Mouse (Mus musculus) 3134 (cell line): Measurements from ENCODE around the gene R3hdm1.

Experiments used
- DNase-seq: peaks from one replicate; pipeline ENCODE4 v3.0.0-alpha.2; 2011; ENCODE audit warnings: low spot score; ENCODE audit not compliant: insufficient read length; ENCODE audit errors: extremely low read depth

R3hdm1 gene

DNA sequence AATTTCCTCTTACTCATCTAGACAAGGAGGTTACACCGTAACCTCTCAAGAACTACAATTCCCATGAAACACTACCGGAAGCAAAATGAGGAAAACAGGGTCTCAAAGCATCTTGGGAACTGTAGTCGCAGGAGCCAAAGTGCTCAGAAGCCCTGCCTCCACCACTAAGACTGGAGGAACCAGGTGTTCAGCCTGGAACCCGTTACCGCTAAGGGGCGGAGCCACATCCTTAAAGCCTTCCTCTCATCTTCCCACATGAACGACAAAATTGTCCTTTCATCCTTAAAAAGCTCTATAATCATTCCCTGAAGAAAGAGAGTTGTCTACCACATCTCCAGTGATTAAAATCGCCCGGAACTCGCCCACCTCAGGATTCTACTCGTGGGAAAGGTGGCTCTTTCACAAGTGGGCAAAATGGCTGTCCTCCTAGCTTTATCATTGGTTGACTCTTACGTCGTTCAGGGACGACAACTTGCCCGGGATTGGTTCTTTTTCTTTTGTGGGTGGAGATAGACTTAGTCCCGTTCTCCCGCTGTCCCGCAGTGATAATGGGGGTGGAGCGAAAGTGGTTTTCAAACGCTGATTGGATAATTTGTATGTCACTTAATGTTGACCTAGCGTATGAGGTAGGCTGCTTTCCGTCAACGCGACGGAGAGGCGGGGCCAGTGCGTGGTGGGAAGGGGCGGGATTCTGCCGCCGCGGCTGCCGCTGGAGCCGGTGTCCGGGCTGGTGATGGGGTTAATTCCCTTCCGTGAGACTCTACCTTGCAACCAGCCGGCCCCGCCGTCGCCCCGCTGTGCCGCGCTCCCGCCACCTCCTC, at the start of gene R3hdm1, which contains the start of gene Zranb3:
Gene R3hdm1, plus strand, starts transcription at position 661 of the 821 bp plus-strand sequence.
Gene Zranb3, minus strand, starts transcription at position 407 of the 821 bp plus-strand sequence.
- DNase-seq: peak; percentile 95

GRCm38 (mm10) chr1:128057269-128057668, 45.8 kb upstream of the R3hdm1 start:
- no peak for DNase-seq

DNA sequence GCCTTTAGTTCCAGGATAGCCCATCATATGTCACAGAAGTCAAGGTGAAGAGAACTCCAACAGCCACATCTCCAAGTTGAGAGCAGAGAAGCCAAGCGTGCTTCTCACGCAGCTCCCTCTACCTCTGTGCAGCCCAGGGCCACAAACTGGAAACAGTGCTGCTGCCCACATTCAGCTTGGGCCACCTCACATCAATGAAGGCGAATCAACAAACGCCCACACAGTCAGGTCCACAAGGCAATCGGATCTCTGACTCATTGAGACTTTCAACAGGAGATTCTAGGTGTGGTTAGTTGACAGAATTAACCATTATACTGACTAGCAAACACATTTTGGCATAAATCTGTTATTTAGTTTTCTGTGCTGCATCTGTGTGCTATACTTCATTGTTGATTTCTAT, 44.5 kb upstream of the R3hdm1 start:
- no peak for DNase-seq

DNA sequence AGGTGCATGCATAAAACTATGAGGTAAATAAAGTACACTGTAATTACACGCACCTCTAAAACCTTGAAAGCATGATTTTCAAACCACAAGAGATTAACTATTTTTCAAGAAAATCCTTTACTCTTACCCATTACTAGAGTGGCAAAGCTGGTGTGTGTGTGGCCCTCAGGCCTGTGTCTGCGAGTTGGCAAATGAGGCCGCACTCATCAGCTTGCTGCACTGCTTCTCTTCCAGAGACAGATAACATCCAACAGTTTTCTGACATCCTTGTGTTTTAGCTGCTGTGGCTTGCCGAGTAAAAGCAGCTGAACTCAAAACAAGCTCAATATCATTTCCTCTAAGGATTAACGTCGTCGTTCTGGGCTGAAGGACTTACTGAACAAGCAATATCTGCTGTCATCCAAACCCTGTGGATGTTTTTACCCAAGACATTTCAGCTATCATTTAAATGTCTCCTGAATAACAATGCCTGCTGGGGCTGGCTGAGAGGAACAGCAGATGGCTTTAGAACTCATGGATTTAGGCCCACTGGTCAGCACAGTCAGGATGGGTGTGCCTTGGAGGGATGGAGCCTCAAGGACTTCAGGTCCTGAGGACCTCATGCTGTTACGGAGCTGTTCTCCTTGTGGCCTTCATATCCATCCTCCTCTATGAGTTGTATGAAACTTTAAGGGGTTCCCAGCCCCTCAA, 42.3 kb upstream of the R3hdm1 start:
- no peak for DNase-seq

- no peak for DNase-seq
These were observed 41.7 kb upstream of the R3hdm1 start for GRCm38 (mm10) chr1:128061401-128061800.

DNA sequence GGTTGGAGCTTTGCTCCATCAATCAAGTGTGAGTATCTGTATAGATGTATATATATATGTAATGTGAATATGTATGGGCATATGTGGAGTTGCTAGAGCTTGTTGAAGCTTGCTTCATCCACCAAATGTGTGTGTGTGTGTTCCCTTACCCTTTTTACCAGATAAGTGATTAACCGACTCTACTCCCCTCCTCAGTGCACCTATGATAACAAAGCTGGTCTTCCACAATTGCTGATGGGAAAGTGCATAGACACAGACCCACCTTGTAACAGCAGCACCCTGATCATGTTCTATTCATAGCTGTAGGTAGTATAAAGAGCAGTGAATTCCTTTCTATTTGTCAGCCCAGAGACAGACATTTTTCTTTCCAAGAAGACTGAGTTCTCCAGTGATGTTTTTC, 40.9 kb upstream of the R3hdm1 start:
- no peak for DNase-seq

DNA sequence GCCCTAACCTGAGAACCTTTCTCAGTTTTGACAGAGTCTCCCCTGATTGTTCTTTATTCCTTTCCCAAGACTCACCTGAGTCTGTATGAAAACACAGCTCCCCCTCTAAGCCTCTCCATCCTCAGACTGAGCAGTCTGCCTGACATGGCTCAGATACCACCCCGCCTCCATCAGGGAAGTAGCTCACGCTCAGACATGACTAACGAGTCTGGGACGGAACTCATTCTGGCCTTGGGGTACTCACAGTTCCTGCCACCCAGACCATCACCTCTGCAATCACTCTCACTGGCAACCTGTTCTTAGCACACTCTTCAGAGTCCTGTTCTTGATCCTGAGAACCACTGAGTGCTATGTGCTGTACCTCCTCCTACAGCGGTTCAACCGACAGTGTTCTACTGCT, 38.4 kb upstream of the R3hdm1 start:
- DNase-seq: no peak

DNA sequence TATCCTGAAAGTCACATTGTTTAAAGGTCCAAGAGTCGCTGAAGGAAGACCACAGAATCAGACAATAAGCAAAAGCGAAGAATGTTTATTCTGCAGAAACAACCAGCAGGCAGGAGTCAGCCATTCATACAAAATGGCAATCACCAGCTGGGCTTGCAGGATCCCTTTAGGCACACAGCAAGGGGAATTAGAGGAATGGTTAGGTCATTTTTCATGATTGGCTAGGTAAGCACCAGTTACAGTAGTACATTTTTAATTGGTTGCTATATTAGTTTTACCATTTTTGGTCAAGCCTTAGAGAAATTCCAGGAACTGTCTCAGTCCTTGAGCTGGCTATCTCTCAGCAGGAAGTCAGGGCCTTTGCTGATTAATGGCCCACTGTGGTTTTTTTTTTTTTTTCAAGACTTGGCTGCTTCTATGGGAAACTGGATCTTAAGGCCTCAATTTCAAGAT, 34.1 kb upstream of the R3hdm1 start:
- no peak for DNase-seq

DNA sequence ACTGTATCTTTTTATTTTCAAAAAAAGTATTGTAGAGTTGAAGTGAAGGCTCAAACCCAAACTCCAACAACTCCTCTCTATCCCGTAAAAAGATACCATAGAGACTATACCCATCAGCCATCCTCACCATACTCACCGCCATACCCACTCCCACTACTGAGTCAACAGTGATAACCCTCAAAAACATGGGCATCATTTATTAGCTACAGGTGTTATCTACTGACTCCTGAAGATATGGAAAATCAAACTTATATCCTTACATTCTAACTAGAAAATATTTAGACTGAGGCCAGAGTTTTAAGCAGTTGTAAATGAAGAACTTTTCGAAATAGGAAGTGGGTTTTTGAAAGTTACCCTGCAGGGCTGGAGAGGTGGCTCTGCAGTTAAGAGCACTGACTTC, 33.1 kb upstream of the R3hdm1 start:
- no peak for DNase-seq

GRCm38 (mm10) chr1:128073051-128073450, 30.1 kb upstream of the R3hdm1 start:
- DNase-seq: no peak

GRCm38 (mm10) chr1:128076791-128077479, 26.2 kb upstream of the R3hdm1 start:
- DNase-seq: no peak

GRCm38 (mm10) chr1:128077788-128078187, 25.3 kb upstream of the R3hdm1 start:
- DNase-seq: no peak

DNA sequence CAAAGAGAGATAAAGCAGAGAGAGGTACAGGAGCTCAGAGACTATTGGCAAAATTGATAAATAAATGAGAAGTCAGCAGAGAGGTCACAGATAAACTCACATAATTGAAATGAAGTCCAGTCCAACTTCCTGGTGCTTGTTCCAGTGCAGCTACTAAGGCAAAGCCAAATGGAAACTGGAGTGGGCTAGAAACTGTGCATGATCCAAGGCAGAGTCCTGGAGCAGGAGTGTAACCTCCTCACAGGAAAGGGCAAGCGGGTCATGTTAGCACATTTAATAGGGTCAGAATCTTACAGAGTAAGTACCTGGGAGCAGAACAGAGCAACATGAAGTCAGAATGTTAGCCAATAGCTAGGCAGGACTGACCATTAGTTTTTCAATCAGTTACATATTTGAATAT, 24.5 kb upstream of the R3hdm1 start:
- DNase-seq: no peak

DNA sequence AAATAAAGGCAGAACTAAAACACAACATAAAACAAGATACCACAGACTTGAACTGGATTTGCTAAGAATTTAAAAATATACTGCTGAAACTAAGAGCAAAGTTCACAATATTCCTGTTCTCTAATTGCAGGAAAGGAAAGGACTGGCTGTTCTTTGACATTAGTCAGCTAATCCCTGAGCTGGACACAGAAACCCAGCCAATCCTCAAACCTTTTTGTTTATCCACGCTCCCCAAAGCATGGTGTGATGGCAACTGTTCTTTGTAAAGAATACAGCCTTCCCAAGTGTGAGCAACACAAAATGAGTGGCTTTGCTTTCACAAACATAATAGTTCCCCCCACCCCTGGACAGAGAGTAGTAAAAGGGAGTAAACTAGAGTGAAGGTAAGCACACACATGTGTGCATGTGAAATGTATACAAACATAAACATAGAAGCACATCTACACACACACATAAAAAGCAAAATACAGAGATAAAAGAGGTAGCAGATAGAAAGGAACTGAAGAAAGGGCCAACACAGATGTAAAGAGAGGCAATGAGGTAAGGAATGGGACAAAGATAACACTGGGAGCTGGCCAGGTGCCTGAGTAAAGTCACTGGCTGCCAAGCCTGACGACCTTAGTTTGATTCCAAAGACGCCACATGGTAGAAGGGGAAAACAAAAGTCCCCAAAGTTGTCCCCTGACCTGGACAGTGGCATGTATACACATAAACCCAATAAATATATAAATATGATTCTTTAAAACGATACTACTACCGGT, 22.0 kb upstream of the R3hdm1 start:
- no peak for DNase-seq

DNA sequence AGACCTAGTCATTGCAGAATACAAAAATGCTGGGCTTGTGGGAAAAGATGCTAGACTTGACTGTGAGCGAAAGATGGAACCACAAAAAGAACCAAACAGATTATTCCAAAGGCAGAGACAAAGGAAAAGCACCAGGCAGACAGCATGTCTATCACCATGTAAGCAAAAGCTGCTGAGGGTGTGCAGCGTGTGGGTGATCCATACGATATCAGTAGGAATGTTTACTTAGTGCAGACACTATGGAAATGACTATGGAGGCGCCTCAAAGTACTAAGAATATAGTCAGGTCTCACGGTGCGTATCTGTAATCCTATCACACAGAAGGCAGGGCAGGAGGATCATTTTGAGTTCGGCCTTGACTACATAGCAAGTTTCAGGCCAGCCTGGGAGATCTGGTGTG, 21.2 kb upstream of the R3hdm1 start:
- DNase-seq: no peak

DNA sequence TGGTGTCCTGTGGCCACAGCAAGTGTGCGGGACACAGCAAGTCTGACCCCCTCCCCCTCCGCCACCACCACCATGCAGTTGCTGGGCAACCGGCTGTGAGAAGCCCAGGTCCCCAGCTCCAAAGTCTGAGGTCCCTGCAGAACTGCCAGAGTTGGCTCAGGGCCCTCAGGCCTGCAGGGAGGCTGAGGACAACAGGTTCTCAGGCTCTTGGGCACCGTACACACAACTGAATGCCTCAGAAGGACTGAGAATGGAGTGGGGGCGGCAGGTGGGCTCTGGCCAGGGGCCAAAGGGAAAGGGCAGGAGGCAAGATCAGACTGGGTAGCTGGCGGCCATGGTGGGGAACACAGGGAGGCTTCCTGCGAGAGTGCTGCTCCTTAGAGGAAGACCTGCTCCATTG, 20.3 kb upstream of the R3hdm1 start:
- peak; percentile 5 for DNase-seq

DNA sequence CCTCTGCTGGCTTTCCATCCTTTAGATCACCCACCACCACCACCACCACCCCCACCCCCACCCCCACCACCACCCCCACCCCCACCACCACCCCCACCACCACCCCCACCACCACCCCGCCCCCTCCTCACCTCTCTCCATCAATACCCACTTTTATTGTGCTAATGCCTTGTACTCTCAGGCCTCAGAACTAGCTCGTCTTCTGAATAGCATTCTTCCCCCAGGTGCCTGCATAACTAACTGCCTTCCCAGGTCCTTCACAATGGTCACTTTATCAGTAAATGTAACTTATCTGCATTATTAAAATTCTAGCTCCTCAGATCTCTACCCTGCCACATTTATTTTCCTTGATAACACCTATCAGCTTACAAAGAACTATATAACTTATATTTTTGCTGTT, 8.4 kb upstream of the R3hdm1 start:
- no peak for DNase-seq

DNA sequence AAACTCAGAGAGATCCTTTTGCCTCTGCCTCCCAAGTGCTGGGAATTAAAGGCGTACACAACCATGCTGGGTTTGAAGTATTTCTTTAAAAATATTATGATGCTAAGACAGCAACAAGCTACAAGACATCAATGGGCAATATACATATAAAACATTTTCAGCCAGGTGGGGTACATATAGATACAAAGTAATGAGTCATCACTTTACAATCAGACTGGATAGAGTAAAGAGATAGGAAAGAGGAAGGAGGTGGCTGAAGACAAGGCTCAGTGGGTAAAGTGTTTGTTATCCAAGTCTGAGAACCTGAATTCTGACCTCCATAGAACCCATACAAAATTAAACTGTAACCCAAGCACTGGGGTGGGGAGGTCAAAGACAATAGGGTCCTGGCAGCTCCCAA, 4.8 kb upstream of the R3hdm1 start:
- no peak for DNase-seq

DNA sequence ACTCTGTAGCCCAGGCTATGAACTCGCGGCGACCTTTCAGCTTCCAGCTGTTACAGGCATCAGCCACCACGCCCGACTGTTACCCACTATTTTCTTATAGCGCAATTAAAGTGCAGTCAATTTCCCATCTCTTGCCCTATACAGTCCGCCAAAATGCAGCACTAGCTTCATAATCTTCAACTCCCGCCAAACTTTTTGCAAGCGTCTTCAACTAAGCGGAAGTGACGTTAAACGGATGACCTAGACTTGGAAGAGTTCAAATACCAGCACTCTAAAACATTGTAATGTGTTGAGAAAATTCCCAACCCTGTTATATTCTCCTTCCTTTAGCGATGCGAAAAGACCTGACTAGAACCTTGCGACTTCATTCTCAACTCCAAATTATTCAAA, 855 bp upstream of the R3hdm1 start:
- no peak for DNase-seq

DNA sequence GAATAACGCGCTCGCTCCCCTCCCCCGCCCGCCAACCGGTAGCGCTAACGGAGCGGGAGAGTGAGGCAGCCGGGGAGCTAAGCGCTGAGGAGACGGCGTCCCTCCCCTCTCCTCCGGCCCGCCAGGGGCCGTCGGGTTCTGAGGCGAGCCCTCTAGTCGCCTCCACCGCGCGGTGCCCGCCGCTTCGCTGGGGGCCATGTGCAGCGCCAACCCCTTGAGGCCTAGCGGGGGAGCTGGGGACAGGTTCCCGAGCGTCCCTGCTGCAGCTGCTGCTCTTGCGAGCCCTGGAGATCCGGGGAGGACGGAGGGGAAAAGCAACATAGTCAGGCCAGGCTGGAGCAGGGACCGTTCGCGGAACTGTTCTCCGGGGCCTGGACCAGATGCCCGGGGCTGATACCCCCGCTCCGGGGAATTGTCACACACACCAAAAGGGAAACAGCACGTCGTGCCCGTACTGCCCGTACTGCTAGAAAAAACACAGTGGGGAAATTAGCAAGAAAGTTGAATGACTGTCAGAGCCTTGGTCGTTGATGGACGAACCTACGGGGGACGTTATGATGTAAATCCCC, 503 bp downstream of the R3hdm1 start:
- DNase-seq: no peak
